Mouse (Mus musculus): ENCODE results near the gene Lmna.

GRCm38 (mm10) chr3:88510421-88511289, 899 bp upstream of the Lmna start:
- TF ChIP-seq POLR2A (IDR thresholded peaks at IDR 0.05; ENCODE audit: low read depth, low read length) = no peak
- no peak for TF ChIP-seq CTCF (IDR thresholded peaks at IDR 0.05; ENCODE audit: extremely low read depth, insufficient read depth, insufficient read length, insufficient replicate concordance)
